Mouse (Mus musculus) liver, embryonic 14.5 days (tissue): ENCODE measurements around the gene Vps35l. TPM values are rescaled to one million over a fixed set of nuclear protein-coding genes. Genes with fewer than 3 reads are reported as not detected.

ENCODE experiments used
- ATAC-seq: fragments of 200-750 bp; cut with Nextera tagmentation; 2 replicates; pipeline ENCODE4 v1.8.0; 2017; ENCODE audit warnings: moderate number of reproducible peaks, mild to moderate bottlenecking, moderate library complexity; ENCODE audit not compliant: insufficient read depth
- DNase-seq, 3 experiments: peaks; one replicate each; pipeline ENCODE4 v3.0.0-alpha.2; 2012 to 2013; ENCODE audit warnings: low read depth in 3 of 3, low spot score in 3 of 3
- H3K27ac ChIP-seq: fragments of 300-500 bp; sonication (generic); 2 replicates; pipeline ENCODE4 v1.5.1; 2014; ENCODE audit warnings: moderate library complexity, mild to moderate bottlenecking, control low read depth, inconsistent platforms
- H3K27me3 ChIP-seq: fragments of 300-500 bp; sonication (generic); 2 replicates; pipeline ENCODE4 v1.6.1; 2014; ENCODE audit warnings: mild to moderate bottlenecking, low read length, moderate library complexity; ENCODE audit not compliant: control insufficient read depth, insufficient read depth
- H3K36me3 ChIP-seq: fragments of 300-500 bp; sonication (generic); replicated peaks from 2 replicates; pipeline ENCODE4 v1.6.1; 2014; ENCODE audit warnings: low read depth; ENCODE audit not compliant: control insufficient read depth, insufficient read depth
- H3K4me1 ChIP-seq, 2 experiments: fragments of 200-500 bp in 1 of 2; fragments of 300-500 bp in 1 of 2; sonication (generic) in 1 of 2; replicated peaks; 2 replicates each; pipeline ENCODE4 v1.6.1; 2012 to 2014; ENCODE audit warnings: antibody characterized with exemption in 1 of 2, inconsistent platforms in 1 of 2, low read length in 1 of 2; ENCODE audit not compliant: control insufficient read depth in 2 of 2, insufficient read depth in 2 of 2
- H3K4me2 ChIP-seq: fragments of 300-500 bp; sonication (generic); 2 replicates; pipeline ENCODE4 v1.6.1; 2014; ENCODE audit warnings: low read depth, mild to moderate bottlenecking, control low read depth, moderate library complexity
- H3K4me3 ChIP-seq, 2 experiments: fragments of 200-500 bp in 1 of 2; fragments of 300-500 bp in 1 of 2; sonication (generic) in 1 of 2; 2 replicates each; pipeline ENCODE4 v1.5.1; 2012 to 2014; ENCODE audit warnings: low read depth in 2 of 2, low read length in 2 of 2, mild to moderate bottlenecking in 2 of 2, control low read depth in 1 of 2, inconsistent platforms in 1 of 2, moderate library complexity in 1 of 2; ENCODE audit not compliant: insufficient read depth in 1 of 2
- H3K9ac ChIP-seq: fragments of 300-500 bp; sonication (generic); replicated peaks from 2 replicates; pipeline ENCODE4 v1.6.1; 2014; ENCODE audit warnings: mild to moderate bottlenecking, control low read depth, moderate library complexity
- H3K9me3 ChIP-seq: fragments of 300-500 bp; sonication (generic); 2 replicates; pipeline ENCODE4 v1.6.1; 2016; ENCODE audit warnings: low read length, mixed read lengths; ENCODE audit not compliant: control insufficient read depth
- CTCF ChIP-seq: IDR thresholded peaks from 2 replicates; pipeline ENCODE4 v1.5.1; 2016; ENCODE audit warnings: antibody characterized with exemption, low read depth, control low read depth
- EP300 ChIP-seq: IDR thresholded peaks from 2 replicates; pipeline ENCODE4 v1.6.1; 2016; ENCODE audit warnings: antibody characterized with exemption, low read depth
- WGBS: fragments of 180-500 bp; shearing (Covaris S2); extraction: QIAGEN DNeasy Blood & Tissue Kit; methylation state at CpG from one replicate; pipeline ENCODE4 v1.1.7; 2014; ENCODE audit not compliant: insufficient replicate concordance; 5-methylcytosine and 5-hydroxymethylcytosine counted together
- polyA plus RNA-seq, 2 experiments: library from polyadenylated mRNA; depleted of rRNA in 1 of 2; stranded (reverse) in 1 of 2; unstranded in 1 of 2; fragments of >200 nt; fragmentation: Nextera tagmentation in 1 of 2; extraction: Ambion mirVana in 1 of 2; gene quantifications; 2 replicates each; pipeline versions ENCODE4 v1.2.1 to v1.2.3; 2012 to 2014

Gene Vps35l
- polyA plus RNA-seq, 2 experiments: 26.1 to 33.2 TPM

GRCm38 (mm10) chr7:118744766-118745165 lies 4.7 kb downstream of the Vps35l start:
- ATAC-seq (no peak), DNase-seq (no peak)
- Histone ChIP-seq H3K4me1 (peaks cover 10 to 15% of the 10 kb centered on the region in 2 experiments), H3K9ac (no peak overlapping the region), H3K36me3 (peaks cover 6% of the 10 kb centered on the region), H3K27me3 (no peaks in the 10 kb centered on the region), H3K4me2 (no peak overlapping the region), H3K4me3 (no peak overlapping the region), H3K9me3 (no peaks in the 10 kb centered on the region), H3K27ac (no peak overlapping the region)
- TF ChIP-seq CTCF (no peak), EP300 (no peak)
- WGBS: 70% methylated on average over 5 of the region's 5 CpGs

GRCm38 (mm10) chr7:118747891-118748672 lies 8.1 kb downstream of the Vps35l start:
- Histone ChIP-seq H3K27me3 (no peaks in the 10 kb centered on the region), H3K9me3 (no peaks in the 10 kb centered on the region), H3K36me3 (peaks cover 10% of the 10 kb centered on the region), H3K9ac (no peak overlapping the region), H3K4me2 (no peak overlapping the region), H3K4me3 (no peak overlapping the region), H3K4me1 (peaks cover 13% of the 10 kb centered on the region in 2 experiments), H3K27ac (no peak overlapping the region)
- no peak for DNase-seq
- ATAC-seq: no peak
- 79% methylated on average over 12 of the region's 12 CpGs for WGBS
- no peak for TF ChIP-seq EP300
- no peak for TF ChIP-seq CTCF

GRCm38 (mm10) chr7:118749706-118750105 lies 9.7 kb downstream of the Vps35l start:
- TF ChIP-seq EP300 (no peak), CTCF (no peak)
- H3K27me3 ChIP-seq: no peaks in the 10 kb centered on the region
- ATAC-seq: no peak
- H3K9ac ChIP-seq: no peak overlapping the region
- 67% methylated on average over 8 of the region's 8 CpGs for WGBS
- no peak overlapping the region for H3K4me2 ChIP-seq
- no peak overlapping the region for H3K27ac ChIP-seq
- H3K9me3 ChIP-seq: no peaks in the 10 kb centered on the region
- no peak for DNase-seq
- H3K36me3 ChIP-seq: peaks cover 14% of the 10 kb centered on the region
- H3K4me3 ChIP-seq: no peak overlapping the region
- H3K4me1 ChIP-seq: peaks cover 13% of the 10 kb centered on the region in 2 experiments

GRCm38 (mm10) chr7:118751625-118752024 lies 11.6 kb downstream of the Vps35l start:
- H3K4me3 ChIP-seq: no peak overlapping the region
- H3K27me3 ChIP-seq: no peaks in the 10 kb centered on the region
- H3K4me2 ChIP-seq: peak overlapping the region; percentile 36
- ATAC-seq (peak; percentile 77), DNase-seq (no peak)
- peak overlapping the region; percentile 25 for H3K9ac ChIP-seq
- peaks cover 21 to 26% of the 10 kb centered on the region in 2 experiments for H3K4me1 ChIP-seq
- WGBS: 44% methylated on average over 7 of the region's 7 CpGs
- H3K9me3 ChIP-seq: no peaks in the 10 kb centered on the region
- H3K27ac ChIP-seq: peak overlapping the region; percentile 57
- TF ChIP-seq CTCF (peak; percentile 51), EP300 (no peak)
- H3K36me3 ChIP-seq: peaks cover 14% of the 10 kb centered on the region

- peak overlapping the region; percentile 63 for H3K4me2 ChIP-seq
- peak overlapping the region; percentile 65; the same call in 1 of the 2 replicates for H3K9ac ChIP-seq
- peak overlapping the region; percentile 94 for H3K27ac ChIP-seq
Observed at GRCm38 (mm10) chr7:118755756-118756155, 15.7 kb downstream of the Vps35l start.

More at GRCm38 (mm10) chr7:118755756-118756155, 15.7 kb downstream of the Vps35l start:
- Histone ChIP-seq H3K4me1 (peaks cover 37 to 46% of the 10 kb centered on the region in 2 experiments), H3K4me3 (peak overlapping the region; percentile 21 to 25; a peak in 2 of 4 replicates), H3K27me3 (no peaks in the 10 kb centered on the region), H3K36me3 (peaks cover 11% of the 10 kb centered on the region; the same call in 1 of the 2 replicates), H3K9me3 (no peaks in the 10 kb centered on the region)
- no peak for TF ChIP-seq CTCF
- TF ChIP-seq EP300: no peak
- DNase-seq: no peak
- no peak for ATAC-seq
- WGBS: 78% methylated on average over 7 of the region's 7 CpGs
